Mouse (Mus musculus): ENCODE results near the gene Ankrd33b.

Gene Ankrd33b

DNA sequence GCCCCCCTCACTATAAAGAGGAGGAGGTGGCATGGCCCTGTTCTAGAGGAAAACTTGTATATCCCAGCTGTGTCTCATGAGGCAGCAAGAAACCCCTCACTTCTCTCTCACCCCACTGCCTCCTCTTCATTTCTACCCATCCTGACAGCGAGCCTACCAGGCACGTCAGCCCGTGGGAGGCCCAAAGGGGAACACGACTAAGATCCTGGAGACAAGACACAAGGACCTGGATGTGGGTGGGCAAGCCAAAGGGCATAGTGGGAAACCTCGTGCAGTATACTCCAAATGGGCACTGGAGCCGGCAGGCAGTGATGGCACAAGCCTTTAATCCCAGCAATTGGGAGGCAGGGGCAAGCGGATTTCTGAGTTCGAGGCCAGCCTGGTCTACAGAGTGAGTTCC is 1.0 kb upstream of the Ankrd33b start:
- no peak for DNase-seq (ENCODE audit: low spot score in 2 of 2)

DNA sequence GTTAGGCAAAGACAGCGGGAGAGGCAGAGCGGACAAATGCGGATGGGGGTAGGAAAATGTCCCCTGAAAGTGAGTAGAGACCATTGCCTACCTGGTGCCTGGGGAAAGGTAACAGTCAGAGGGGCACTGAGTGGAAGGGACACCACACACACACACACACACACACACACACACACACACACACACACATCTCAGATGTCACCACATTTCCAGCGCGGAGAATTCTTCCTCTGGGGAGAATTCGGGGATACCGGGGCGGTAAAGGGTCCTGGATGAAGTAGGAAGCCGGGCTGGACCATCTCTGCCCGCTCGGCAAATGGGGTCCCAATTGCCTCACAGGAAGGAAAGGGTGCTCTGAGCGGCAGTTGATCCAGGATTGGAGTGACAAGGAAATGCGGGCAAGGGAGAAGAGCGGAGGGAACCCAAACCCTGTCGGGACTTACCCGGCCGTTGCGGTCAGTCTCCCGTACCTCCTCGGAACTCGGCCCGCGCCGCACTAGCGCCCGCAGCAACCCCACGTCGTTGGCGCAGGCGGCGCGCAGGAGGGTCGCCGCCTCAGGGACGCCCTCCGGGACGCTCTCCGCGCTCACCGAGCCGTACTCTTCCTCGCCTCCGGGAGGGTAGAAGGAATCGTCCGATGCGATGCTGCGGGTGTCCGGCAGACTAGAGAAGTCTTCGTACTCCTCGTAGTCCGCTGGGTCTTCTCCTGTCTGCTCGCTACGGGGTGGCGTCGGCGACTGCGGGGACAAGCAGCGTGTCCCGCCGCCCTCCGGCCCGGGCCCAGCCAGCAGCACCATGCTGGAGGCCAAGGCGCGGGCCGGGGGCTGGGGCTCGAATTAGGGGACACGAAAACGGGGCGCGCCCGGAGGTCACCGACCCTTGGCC is 688 bp downstream of the Ankrd33b start:
- no peak for DNase-seq (ENCODE audit: low spot score in 2 of 2)

DNA sequence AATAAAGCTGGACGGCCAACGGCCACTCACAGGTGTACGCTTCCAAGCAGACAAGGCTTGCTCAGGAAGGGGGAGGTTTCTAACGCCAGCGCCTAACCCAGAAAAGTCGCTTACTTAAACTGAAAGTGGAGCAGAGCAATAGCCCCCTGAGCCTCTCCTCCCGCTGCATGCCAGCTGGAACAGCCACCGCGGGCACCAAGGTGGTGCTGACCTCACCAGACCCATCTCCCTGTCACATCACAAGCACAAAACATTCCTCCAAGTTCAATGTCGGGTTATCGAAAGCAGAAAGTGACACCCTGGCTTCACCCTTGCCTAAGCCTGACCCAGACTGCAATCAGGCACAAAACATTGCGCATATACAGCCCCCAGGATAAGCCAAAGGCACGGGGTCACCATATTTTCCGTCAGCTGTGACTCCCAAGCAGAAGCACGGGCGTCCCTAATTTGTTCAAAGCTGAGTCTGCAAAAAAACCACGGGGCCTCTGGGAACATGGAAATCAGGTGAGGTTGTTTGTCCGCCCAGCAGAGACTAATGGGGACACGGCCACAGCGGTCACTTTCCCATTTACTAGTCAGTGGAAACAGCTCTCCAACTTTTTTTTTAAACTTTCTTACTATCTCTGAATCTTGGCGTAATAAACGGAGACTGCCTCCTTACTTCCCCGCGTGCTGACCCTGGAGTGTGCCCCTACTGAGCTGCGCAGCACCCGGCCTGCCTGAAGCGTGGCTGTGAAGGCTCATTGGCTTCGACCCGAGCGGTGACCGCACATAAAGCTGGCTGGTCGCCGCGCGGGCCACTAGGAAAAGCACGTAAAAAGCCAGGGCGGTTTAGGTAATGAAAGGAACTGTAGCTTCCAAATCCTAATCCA is 1.6 kb downstream of the Ankrd33b start:
- no peak for DNase-seq (ENCODE audit: low spot score in 2 of 2)

DNA sequence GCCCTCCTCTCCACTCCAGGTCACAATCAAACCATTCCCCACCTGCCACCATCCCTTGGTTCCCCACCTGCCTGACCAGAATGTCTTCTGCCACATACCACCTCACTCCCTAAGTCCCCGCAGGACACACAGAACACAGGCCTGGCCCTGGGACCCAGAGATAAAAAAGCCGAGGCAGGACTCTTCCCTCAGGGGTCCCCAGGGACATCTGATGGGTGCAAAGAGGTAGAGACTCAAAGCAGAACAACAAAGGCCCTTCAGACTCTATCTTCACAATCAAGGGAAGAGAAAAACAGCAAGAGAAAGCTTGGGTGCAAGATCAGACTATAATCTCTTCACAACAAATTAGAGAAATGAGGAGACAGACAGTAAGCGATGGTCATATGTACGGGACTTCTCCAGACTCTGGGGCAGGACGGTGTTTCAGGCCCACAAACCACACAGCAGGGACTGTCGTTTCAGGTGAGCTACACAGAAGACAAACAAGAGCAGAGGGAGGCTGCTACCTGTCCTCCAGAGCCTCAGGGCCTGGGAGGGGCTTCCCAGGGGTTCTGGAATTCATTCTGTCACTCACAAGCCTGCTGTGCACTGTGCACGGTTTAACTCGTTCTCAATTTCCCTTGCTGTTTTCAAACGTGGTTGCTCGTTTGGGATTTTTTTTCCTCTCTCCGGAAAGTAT is 2.3 kb downstream of the Ankrd33b start:
- DNase-seq (ENCODE audit: low spot score in 2 of 2) = no peak

DNA sequence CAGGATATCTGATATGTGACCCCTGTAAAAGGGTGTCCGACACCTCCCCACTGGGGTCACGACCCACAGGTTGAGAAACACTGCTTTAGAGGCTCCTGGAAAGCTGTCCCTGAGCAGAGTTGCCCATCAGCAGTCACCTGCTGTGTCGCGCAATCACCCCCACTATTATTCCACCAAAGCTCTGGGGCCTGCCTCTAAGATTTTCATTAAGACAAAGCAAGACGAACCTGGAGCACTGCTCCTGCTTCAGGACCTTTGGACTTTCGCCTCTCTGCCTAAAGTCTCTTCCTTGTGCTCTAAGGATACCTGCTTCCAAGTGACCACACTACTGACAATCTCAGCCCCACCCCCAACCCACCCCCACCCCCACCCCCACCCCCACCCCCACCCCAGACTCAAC is 3.1 kb downstream of the Ankrd33b start:
- DNase-seq (ENCODE audit: low spot score in 2 of 2) = no peak

DNA sequence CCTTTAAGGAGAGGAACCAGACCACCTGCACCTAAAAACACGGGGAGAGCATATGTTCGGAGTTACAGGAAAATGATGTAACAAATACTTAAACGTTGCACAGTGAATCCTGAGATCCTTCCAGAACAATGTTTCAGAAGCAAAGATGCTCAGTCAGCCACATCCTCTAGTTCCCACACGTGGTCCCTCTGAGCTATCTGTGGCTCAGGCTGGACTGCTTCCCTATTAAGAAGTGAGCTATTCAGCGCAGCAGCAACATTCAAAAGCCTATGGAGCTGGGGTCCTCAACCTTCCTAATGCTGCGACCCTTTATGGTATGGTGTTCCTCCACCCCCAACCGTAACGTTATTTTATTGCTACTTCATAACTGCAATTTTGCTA is 3.6 kb downstream of the Ankrd33b start:
- DNase-seq (ENCODE audit: low spot score in 2 of 2) = no peak

DNA sequence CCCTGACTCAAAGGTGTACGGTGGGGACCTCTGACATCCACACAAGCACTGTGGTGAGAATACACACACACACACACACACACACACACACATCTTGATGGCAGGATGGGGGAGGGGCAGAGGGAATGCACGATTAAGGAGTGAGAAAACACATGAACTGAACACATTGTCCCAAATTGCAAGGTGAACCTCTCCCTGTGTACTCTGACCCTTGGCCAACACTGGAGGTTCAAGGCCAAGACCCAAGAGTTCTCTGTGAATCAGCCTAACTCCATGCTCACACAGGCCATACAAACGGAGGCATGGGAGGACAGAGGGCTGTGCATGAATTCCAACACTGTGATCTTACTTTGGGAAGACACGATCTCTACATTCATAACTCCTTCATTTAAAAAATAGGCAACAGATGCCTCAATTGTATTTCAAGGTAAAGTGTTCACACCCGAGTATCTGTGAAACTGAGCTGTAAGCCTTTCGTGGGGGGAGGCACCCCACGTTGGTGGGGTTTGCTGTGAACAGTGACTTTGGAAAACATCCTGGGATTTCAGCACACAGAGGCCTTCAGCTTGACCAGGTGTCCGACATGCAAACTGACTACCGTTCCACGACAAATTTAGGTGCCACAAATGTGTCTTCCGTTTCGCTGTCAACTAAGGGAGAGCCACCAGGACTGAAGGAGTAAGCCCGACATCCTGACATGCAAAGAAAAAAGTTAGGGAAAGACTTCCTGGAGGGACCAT is 4.1 kb downstream of the Ankrd33b start:
- no peak for DNase-seq (ENCODE audit: low spot score in 2 of 2)

DNA sequence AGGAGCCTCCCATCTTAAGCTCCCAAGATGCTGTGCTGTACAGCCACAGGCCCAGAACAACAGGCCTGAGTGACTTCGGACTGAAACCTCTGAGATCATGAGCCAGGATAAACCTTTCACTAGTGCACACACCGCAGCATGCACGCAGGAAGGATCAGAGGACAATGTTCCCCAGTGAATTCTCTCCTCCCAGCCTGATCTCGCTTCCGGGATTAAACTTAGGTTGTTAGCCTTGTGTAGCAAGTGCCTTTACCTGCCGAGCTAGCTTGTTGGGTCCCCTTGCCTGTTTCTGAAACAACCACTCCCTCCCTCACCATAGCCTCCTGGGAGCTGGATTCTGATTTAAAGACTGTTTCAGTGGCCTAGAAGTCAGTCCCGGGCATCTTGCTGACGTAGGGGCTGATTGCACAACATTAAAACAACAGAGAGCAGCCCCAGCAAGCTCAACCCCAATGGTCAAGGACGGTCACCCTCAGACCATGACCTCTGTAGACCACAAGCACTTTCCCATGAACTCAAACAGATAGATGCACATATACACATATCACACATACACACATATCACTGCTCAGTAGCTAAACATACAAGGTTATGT is 6.2 kb downstream of the Ankrd33b start:
- DNase-seq (ENCODE audit: low spot score in 2 of 2) = no peak

DNA sequence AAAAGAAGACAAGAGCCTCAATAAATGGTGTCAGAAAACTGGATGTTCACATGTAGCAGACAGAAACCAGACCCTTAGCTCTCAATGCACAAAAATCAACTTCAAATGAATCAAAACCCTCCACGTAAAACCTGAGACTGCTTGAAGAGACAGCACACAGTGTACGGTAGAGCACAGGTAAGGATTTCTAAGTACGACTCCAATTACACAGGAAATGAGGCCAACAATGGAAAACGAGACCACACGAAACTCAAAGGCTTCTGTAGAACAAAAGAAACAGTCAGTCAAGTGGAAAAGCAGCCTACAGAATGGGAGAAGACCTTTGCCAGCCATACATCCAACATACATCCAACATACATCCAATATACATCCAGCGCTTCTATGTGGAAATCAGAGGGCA is 6.9 kb downstream of the Ankrd33b start:
- DNase-seq (ENCODE audit: low spot score in 2 of 2) = no peak

DNA sequence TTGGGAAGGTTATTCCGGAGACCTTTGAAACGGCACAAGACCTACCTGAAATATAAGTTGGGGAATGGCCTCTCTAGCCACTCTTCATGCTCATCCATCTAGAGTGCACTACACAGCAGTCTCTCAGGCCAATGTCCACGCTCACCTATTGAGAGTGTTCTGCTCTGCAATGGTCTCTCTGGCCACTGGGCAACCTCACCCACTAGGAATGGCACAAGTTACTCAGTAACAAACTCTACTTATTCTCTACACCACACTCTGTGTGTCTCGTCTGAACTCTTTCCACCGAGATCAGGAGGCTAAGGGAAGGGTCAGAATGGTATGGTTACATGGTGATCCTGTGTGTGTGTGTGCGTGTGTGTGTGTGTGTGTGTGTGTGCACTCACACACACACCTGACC is 7.7 kb downstream of the Ankrd33b start:
- DNase-seq (ENCODE audit: low spot score in 2 of 2) = no peak

DNA sequence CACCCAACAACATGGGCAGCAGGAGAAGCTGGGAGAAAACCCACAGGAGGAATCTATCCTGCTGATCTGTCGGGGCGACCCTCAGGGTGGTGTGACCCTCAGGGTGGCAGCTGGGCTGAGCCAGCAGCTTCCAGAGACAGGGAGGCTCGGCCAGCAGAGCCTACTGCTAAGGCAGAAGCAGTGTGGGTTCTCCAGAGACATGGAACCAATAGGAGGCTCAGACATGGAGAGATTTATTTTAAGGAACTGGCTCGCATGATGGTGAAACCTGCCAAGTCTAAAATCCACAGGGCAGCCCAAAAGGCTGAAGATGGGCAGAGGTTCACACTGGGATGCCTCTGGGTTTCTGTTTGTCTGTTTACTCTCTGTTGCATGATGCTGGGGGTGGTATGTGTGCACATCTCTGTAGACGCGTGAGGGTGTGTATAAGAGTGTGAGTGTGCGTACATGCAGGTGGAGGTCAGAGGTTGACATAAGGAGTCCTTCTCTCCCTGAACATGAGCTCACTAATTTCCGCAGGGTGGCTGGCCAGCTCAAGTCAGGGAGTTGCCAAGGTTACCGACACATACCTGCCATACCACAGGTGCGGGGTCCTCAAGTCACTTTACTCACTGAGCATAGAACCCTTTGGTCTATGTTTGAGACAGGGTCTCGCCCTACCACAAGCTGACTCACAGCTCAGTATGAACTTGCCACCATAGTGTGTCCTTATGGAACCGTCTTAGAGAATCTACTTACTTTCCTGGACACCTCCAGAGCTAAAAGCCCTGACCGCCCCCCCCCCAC is 14.8 kb downstream of the Ankrd33b start:
- no peak for DNase-seq (ENCODE audit: low spot score in 2 of 2)

DNA sequence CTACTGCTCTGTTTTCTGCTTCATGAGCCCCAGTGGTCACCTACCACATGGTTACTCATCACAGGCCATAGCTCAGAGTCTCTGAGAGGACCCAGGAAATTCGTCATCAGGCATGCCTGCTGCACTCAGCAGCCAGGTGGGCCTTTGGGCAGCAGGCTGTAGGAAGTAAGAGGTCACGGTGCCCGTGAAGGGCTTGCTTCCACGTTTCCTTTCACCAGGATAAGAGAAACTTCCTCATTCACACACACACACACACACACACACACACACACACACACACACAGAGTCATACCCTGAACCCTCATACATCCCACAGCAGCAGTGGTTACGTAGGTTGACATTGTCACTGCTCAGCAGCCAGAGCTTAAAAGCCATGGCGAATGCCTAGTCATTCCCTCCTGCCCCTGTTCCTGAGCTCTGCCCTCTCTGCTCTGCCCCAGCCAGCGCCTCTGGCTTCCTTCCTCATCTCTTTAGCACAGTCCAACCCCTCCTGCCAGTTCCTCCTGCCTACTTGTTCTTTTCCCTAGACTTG is 17.6 kb downstream of the Ankrd33b start:
- no peak for DNase-seq (ENCODE audit: low spot score in 2 of 2)

DNA sequence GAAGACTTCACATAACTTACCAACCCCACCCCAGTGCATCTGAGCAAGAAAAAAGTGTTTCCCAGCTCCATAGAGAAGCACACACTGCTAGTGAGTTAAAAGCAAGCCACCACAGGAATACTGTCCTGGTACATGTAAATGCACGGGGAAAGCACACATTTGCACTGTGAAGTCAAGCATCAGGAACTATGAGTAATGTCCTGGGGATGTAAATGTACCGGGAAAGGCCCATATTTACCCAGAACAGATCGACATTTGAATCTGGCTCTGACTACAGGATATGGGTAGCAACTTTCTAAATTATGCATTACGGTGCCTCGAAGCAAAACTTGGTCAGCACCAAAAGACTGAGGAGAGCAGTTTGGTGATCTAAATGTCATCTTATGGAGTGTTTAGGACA is 18.5 kb downstream of the Ankrd33b start:
- DNase-seq (ENCODE audit: low spot score in 2 of 2) = no peak

DNA sequence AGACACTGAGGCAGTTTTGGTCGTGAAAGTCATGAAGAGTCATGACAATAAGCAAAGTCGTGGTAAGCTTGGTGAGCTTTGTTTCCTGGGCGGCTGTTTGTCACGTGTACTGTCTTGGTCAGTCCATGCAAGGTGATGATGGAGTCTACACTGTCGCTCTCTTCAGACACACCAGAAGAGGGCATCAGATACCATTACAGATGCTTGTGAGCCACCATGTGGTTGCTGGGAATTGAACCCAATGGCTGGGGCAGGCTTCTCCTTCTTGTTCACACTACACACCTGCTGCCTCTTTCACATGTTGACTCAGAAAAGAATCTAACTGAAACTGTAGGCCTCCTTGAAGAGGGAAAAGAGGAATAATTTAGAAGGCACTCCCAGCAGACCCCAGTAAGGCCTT is 19.3 kb downstream of the Ankrd33b start:
- no peak for DNase-seq (ENCODE audit: low spot score in 2 of 2)

DNA sequence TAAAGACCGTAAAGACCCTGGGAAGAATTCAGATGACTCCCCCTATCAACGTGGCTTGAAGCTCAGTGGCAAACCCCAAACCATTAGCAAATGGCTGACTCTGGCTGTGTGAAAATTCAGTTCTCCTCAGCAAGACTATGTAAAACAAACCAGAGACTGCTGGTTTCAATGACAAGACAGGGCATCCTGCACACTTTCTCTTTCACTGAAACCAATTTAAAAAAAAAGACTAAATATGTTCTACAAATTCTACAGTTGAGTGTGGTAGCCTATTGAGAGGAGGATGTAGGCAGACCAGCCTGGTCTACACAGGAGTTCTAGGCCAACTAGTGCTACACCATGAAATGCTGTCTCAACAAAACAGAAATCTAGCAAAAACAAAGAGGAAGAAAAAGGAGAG is 21.0 kb downstream of the Ankrd33b start:
- DNase-seq (ENCODE audit: low spot score in 2 of 2) = no peak

DNA sequence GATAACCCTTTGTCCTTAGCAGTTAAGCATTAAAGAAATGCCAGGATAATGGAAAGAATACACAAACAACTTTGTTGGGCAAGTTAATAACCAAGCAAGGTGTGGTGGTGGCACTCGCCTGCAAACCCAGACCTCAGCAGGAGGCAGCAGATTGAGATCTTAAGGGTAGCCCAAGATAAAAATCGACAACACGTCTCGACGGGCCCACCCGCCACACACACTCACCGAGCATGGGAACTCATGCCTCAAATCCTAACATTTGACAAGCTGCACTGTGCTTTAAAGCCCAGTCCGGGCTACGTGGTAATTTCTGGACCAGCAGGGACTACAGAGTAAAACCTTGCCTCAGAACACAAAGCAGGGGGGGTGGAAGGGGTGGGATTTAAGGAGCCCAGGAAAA is 22.2 kb downstream of the Ankrd33b start:
- DNase-seq (ENCODE audit: low spot score in 2 of 2) = no peak

DNA sequence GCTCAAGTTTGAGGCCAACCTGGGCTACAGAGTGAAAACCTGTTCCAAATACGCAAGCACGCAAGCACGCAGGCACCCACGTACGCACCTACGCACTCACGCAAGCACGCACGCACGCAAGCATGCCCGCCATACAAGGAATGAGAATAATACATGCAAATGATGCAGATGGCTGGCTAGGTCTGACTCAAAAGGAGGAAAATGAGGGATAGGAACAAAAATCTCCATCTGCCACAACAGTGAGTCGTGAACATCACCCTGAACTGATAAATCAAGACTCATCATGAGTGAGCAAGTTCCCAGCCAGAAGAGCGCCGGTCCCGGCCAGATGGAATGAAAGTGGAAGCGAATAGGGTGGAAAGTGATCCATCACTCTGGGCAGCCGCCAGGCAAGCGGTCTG is 22.7 kb downstream of the Ankrd33b start:
- peak; percentile 58 to 81 for DNase-seq (ENCODE audit: low spot score in 2 of 2)

DNA sequence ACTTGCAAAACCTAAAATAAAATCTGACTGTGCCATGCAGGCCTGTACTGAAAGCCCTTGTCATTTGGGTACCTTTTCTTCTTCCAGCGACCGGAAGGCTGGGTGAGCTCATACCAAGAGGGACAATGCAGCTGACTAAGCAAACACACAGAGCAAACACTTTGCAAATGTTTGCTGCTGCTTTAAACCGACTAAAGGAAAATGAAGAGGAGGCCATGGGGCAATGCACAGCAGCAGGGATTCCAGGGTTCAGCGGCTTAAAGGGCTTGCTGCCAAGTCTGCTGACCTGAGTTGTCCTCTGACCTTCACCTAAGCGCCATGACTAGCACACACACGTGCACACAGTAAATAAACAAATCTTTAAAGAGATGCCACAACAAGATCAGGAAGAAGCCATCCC is 23.9 kb downstream of the Ankrd33b start:
- DNase-seq (ENCODE audit: low spot score in 2 of 2) = no peak

DNA sequence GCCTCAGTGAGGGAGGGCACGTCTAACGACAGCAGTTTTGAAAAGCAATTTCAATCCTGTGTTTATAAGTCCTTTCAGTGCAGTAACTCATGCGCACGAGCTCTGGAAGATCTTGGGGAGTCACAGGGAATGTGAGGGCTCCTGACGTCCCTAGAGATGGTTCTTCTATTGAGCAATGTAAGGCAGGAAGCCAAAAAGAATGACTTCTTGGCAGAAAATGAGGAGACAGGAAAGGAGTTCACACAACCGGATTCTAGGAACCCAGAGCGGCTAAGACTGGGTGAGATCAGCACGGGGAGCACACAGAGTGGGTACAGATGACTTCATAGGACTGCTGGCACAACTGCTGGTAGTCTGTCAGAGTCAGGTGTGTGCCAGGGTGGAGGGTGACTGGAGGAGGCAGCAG is 25.0 kb downstream of the Ankrd33b start:
- DNase-seq (ENCODE audit: low spot score in 2 of 2) = no peak

DNA sequence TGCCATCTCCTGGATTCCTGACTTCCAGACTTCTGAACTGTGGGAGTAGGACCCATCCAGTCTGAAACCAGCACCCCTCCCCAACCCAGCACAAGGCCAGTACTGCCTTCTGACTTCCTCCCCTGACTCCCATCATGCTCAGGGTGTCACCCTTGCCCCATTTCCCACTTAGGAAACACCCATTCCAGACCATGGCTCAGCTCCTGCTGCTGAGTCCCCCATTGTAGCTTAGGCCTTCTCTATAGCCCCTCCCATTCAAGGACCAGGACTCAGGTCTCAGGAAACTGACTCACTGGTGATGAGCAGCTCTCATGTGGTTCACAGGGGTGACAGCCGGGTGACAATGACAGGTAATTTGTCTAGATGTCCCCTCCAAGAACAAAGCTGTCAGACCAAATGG is 25.5 kb downstream of the Ankrd33b start:
- DNase-seq (ENCODE audit: low spot score in 2 of 2) = no peak

Measured in frontal cortex, postnatal 36 days (tissue).